Mouse (Mus musculus) cerebellum, adult 9-10 months (tissue): ENCODE results near the gene Defa36.
"Not testable (repeated sequence)": the region's sequence is repeated elsewhere in the genome, so short reads cannot be mapped to it uniquely, and the experiment has no call there.

Source experiments
- DNase-seq: peaks from one replicate; pipeline ENCODE4 v3.0.0; 2022

The Defa36 gene

DNA sequence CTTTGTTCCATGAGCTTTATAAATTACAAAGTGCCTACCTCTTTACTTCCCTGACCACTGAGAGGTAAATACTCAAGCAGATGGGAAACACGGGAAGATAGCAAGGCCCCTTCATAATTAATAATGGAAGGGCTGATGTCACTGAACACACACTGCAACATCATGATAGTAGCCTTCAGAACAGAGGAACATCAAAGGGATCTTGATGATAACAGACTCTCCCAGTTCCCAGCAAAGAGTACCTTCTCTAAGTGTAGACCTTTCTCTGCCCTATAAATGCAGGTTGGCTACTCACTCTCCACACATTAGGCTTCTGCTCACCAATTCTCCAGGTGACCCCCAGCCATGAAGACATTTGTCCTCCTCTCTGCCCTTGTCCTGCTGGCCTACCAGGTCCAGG, at the start of gene Defa36:
TSS of gene Defa36 (plus strand) at position 301 of the 400 bp plus-strand sequence.
- not testable (repeated sequence) for DNase-seq

GRCm38 (mm10) chr8:21378215-21378614, 49.0 kb upstream of the Defa36 start, which contains the start of gene Defa2:
Gene Defa2 (plus strand): TSS chr8:21378515.
- DNase-seq = not testable (repeated sequence)

DNA sequence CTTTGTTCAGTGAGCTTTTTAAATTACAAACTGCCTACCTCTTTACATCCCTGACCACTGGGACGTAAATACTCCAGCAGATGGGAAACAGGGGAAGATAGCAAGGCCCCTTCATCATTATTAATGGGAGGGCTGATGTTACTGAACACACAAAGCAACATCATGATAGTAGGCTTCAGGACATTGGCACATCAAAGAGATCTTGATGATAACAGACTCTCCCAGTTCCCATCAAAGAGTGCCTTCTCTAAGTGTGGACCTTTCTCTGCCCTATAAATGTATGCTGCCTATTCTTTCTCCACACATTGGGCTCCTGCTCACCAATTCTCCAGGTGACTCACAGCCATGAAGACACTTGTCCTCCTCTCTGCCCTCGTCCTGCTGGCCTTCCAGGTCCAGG, 35.7 kb upstream of the Defa36 start, which contains the start of gene Defa33:
TSS of gene Defa33 (plus strand) at position 301 of the 400 bp plus-strand sequence.
- not testable (repeated sequence) for DNase-seq

DNA sequence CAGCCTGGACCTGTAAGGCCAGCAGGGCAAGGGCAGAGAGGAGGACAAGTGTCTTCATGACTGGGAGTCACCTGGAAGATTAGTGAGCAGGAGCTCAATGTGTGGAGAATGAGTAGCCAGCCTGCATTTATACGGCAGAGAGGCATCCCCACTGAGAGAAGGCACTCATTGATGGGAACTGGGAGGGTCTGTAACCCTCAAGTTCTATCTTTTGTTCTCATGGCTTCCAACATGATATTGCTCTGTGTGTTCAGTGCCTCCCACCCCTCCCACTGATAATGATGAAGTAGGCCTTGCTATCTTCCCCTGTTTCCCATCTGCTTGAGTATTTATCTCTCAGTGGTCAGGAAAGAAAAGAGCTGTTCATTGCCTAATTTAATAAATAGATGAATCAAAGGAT, 29.2 kb downstream of the Defa36 start, which contains the start of gene Gm7849:
TSS of gene Gm7849 (minus strand) at position 101 of the 400 bp plus-strand sequence.
- not testable (repeated sequence) for DNase-seq
